Mouse (Mus musculus): ENCODE data around the gene Dnaaf2.
A peak's percentile ranks its signal among the peaks of the same experiment; 100 is the strongest.
"Not testable (repeated sequence)": the region's sequence is repeated elsewhere in the genome, so short reads cannot be mapped to it uniquely, and the experiment has no call there.

Gene Dnaaf2

GRCm38 (mm10) chr12:69197378-69198163, 658 bp downstream of the Dnaaf2 start:
- DNase-seq (ENCODE audit: low read depth, low spot score), result peak; percentile 33

- peak; percentile 82 for DNase-seq (ENCODE audit: low read depth, low spot score)
Measured at GRCm38 (mm10) chr12:69196444-69197377, 1.5 kb downstream of the Dnaaf2 start, which contains the start of gene Gm49383. Gene Gm49383, minus strand, starts transcription at chr12:69197104.

- no peak for DNase-seq (ENCODE audit: low read depth, low spot score)
Measured at GRCm38 (mm10) chr12:69192637-69193036, 5.6 kb downstream of the Dnaaf2 start.

- DNase-seq (ENCODE audit: low read depth, low spot score), result no peak
Measured at GRCm38 (mm10) chr12:69191396-69191795, 6.8 kb downstream of the Dnaaf2 start.

GRCm38 (mm10) chr12:69190522-69190921, 7.7 kb downstream of the Dnaaf2 start:
- DNase-seq (ENCODE audit: low read depth, low spot score), result no peak

- no peak for DNase-seq (ENCODE audit: low read depth, low spot score)
Measured at GRCm38 (mm10) chr12:69190074-69190473, 8.2 kb downstream of the Dnaaf2 start.

GRCm38 (mm10) chr12:69186811-69187471, 11.3 kb downstream of the Dnaaf2 start:
- DNase-seq (ENCODE audit: low read depth, low spot score), result no peak

- DNase-seq (ENCODE audit: low read depth, low spot score), result no peak
Measured at GRCm38 (mm10) chr12:69185371-69185770, 12.9 kb downstream of the Dnaaf2 start.

- peak; percentile 24 for DNase-seq (ENCODE audit: low read depth, low spot score)
Measured at GRCm38 (mm10) chr12:69184342-69185295, 13.6 kb downstream of the Dnaaf2 start.

GRCm38 (mm10) chr12:69183583-69184308, 14.5 kb downstream of the Dnaaf2 start, which contains the start of the genes Rpl36al and Mgat2:
Gene Rpl36al, minus strand, starts transcription at chr12:69184083.
Gene Mgat2, plus strand, starts transcription at chr12:69184157.
- DNase-seq (ENCODE audit: low read depth, low spot score), result peak; percentile 99

GRCm38 (mm10) chr12:69181800-69182199, 16.4 kb downstream of the Dnaaf2 start:
- no peak for DNase-seq (ENCODE audit: low read depth, low spot score)

GRCm38 (mm10) chr12:69179371-69179770, 18.9 kb downstream of the Dnaaf2 start:
- DNase-seq (ENCODE audit: low read depth, low spot score), result no peak

GRCm38 (mm10) chr12:69177526-69177925, 20.7 kb downstream of the Dnaaf2 start:
- DNase-seq (ENCODE audit: low read depth, low spot score), result no peak

- no peak for DNase-seq (ENCODE audit: low read depth, low spot score)
Measured at GRCm38 (mm10) chr12:69175975-69176374, 22.3 kb downstream of the Dnaaf2 start.

- no peak for DNase-seq (ENCODE audit: low read depth, low spot score)
Measured at GRCm38 (mm10) chr12:69171307-69171706, 26.9 kb downstream of the Dnaaf2 start.

GRCm38 (mm10) chr12:69168461-69169106, 29.6 kb downstream of the Dnaaf2 start, which contains the start of gene Lrr1:
Gene Lrr1, plus strand, starts transcription at chr12:69168814.
- peak; percentile 82 for DNase-seq (ENCODE audit: low read depth, low spot score)

GRCm38 (mm10) chr12:69167656-69168460, 30.4 kb downstream of the Dnaaf2 start:
- no peak for DNase-seq (ENCODE audit: low read depth, low spot score)

- not testable (repeated sequence) for DNase-seq (ENCODE audit: low read depth, low spot score)
Measured at GRCm38 (mm10) chr12:69166861-69167581, 31.2 kb downstream of the Dnaaf2 start.

All from mesoderm, embryonic 11.5 days (tissue).